Mouse (Mus musculus) liver, postnatal 0 days (tissue): Measurements from ENCODE around the gene Dnttip2.
A peak's percentile ranks its signal among the peaks of the same experiment; 100 is the strongest.

ENCODE experiments used
- CTCF ChIP-seq: sonication (generic); IDR thresholded peaks from 2 replicates; pipeline ENCODE4 v1.5.1; 2016; ENCODE audit warnings: antibody characterized with exemption, low read depth
- EP300 ChIP-seq: IDR thresholded peaks from 2 replicates; pipeline ENCODE4 v1.6.1; 2016; ENCODE audit warnings: antibody characterized with exemption, low read depth, mild to moderate bottlenecking

DNA sequence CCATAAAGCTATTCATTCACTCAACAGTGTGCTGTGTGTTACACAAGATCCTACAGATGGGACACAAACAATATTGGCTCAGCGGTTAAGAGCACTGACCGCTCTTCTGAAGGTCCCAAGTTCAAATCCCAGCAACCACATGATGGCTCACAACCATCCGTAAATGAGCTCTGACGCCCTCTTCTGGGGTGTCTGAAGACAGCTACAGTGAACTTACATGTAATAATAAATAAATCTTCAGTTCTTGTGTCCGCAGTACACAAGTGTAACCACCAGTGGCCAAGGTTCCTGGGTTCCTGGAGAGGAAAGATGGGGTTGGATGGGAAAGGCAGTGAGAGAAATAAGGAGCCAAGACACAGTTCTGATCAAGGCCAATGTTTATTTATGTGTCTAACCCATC lies 4.2 kb upstream of the Dnttip2 start:
- peak; percentile 57 for TF ChIP-seq CTCF
- TF ChIP-seq EP300: no peak
